Mouse (Mus musculus) MEL (cell line): ENCODE measurements around the gene Tmem26. TPM values are rescaled to one million over a fixed set of nuclear protein-coding genes. Genes with fewer than 3 reads are reported as not detected.

ENCODE experiments used
- DNase-seq: peaks from one replicate; pipeline ENCODE4 v3.0.0; 2011; ENCODE audit warnings: low read depth, low spot score
- H3K27ac ChIP-seq: 2 replicates; pipeline ENCODE4 v1.5.1; 2012; ENCODE audit warnings: low read depth, mild to moderate bottlenecking, control low read depth, low read length, moderate library complexity; ENCODE audit not compliant: control insufficient read depth
- H3K27me3 ChIP-seq, 2 experiments: fragments of 150-350 bp in 1 of 2; sonication (generic) in 1 of 2; 2 replicates each; pipeline ENCODE4 v1.6.1; 2012; ENCODE audit warnings: low read length in 2 of 2, mild to moderate bottlenecking in 2 of 2, improper control_type of control experiment in 1 of 2, moderate library complexity in 1 of 2; ENCODE audit not compliant: insufficient read depth in 2 of 2, control insufficient read depth in 1 of 2
- H3K36me3 ChIP-seq, 2 experiments: 2 replicates each; pipeline ENCODE4 v1.6.1; 2012 to 2014; ENCODE audit warnings: low read length in 2 of 2, improper control_type of control experiment in 1 of 2, inconsistent platforms in 1 of 2, mild to moderate bottlenecking in 1 of 2; ENCODE audit not compliant: insufficient read depth in 2 of 2, control insufficient read depth in 1 of 2
- H3K4me1 ChIP-seq, 2 experiments: fragments of 150-350 bp in 1 of 2; sonication (generic) in 1 of 2; 2 replicates each; pipeline ENCODE4 v1.6.1; 2012; ENCODE audit warnings: low read length in 2 of 2, improper control_type of control experiment in 1 of 2, mild to moderate bottlenecking in 1 of 2; ENCODE audit not compliant: insufficient read depth in 2 of 2, control insufficient read depth in 1 of 2
- H3K4me3 ChIP-seq, 2 experiments: fragments of 150-350 bp in 1 of 2; sonication (generic) in 1 of 2; 2 replicates each; pipeline ENCODE4 v1.5.1; 2012; ENCODE audit warnings: low read depth in 2 of 2, low read length in 2 of 2, mild to moderate bottlenecking in 2 of 2, moderate library complexity in 2 of 2, control low read depth in 1 of 2, improper control_type of control experiment in 1 of 2; ENCODE audit not compliant: control insufficient read depth in 1 of 2, insufficient read depth in 1 of 2
- H3K79me2 ChIP-seq: 2 replicates; pipeline ENCODE4 v1.6.1; 2012; ENCODE audit warnings: mild to moderate bottlenecking, low read length, moderate library complexity; ENCODE audit not compliant: control insufficient read depth, poor library complexity, insufficient read depth
- H3K9ac ChIP-seq: 2 replicates; pipeline ENCODE4 v1.6.1; 2012; ENCODE audit warnings: low read depth, mild to moderate bottlenecking, control low read depth, low read length, moderate library complexity; ENCODE audit not compliant: control insufficient read depth, poor library complexity, severe bottlenecking
- H3K9me3 ChIP-seq: fragments of 150-350 bp; sonication (generic); replicated peaks from 2 replicates; pipeline ENCODE4 v1.6.1; 2012; ENCODE audit warnings: mild to moderate bottlenecking, low read length, improper control_type of control experiment, moderate library complexity; ENCODE audit not compliant: insufficient read depth
- CHD2 ChIP-seq: IDR thresholded peaks from 2 replicates; pipeline ENCODE4 v1.6.1; 2011; ENCODE audit warnings: low read length, improper control_type of control experiment
- E2F4 ChIP-seq: IDR thresholded peaks from 2 replicates; pipeline ENCODE4 v1.6.1; 2011; ENCODE audit warnings: low read depth, low read length, improper control_type of control experiment, borderline replicate concordance
- ELF1 ChIP-seq: IDR thresholded peaks from 2 replicates; pipeline ENCODE4 v1.6.1; 2014; ENCODE audit warnings: low read depth, mild to moderate bottlenecking, inconsistent platforms, low read length, improper control_type of control experiment, moderate library complexity
- EP300 ChIP-seq, 2 experiments: IDR thresholded peaks; 2 replicates each; pipeline ENCODE4 v1.6.1; 2011; ENCODE audit warnings: improper control_type of control experiment in 2 of 2, low read length in 2 of 2, low read depth in 1 of 2, mild to moderate bottlenecking in 1 of 2
- ETS1 ChIP-seq: IDR thresholded peaks from 2 replicates; pipeline ENCODE4 v1.6.1; 2012; ENCODE audit warnings: low read depth, mild to moderate bottlenecking, inconsistent platforms, low read length, improper control_type of control experiment, moderate library complexity
- GABPA ChIP-seq: IDR thresholded peaks from 2 replicates; pipeline ENCODE4 v1.6.1; 2012; ENCODE audit warnings: low read depth, mild to moderate bottlenecking, inconsistent platforms, low read length, improper control_type of control experiment, moderate library complexity
- GATA1 ChIP-seq: IDR thresholded peaks from 2 replicates; pipeline ENCODE4 v1.6.1; 2011; ENCODE audit warnings: low read depth, low read length, improper control_type of control experiment
- JUND ChIP-seq: IDR thresholded peaks from 2 replicates; pipeline ENCODE4 v1.6.1; 2011; ENCODE audit warnings: low read depth, mild to moderate bottlenecking, improper control_type of control experiment, low read length
- KAT2A ChIP-seq: conservative IDR thresholded peaks from 2 replicates; pipeline ENCODE4 v1.6.1; 2012; ENCODE audit warnings: low read depth, low read length, improper control_type of control experiment, inconsistent platforms
- MAZ ChIP-seq: IDR thresholded peaks from 2 replicates; pipeline ENCODE4 v1.6.1; 2012; ENCODE audit warnings: low read depth, mild to moderate bottlenecking, inconsistent platforms, low read length, improper control_type of control experiment
- MEF2A ChIP-seq: IDR thresholded peaks from 2 replicates; pipeline ENCODE4 v1.6.1; 2014; ENCODE audit warnings: low read depth, mild to moderate bottlenecking, inconsistent platforms, low read length, improper control_type of control experiment; ENCODE audit not compliant: poor library complexity, insufficient replicate concordance, severe bottlenecking; ENCODE audit errors: extremely low read depth
- POLR2A ChIP-seq, 2 experiments: IDR thresholded peaks; 2 replicates each; pipeline ENCODE4 v1.6.1; 2011 to 2012; ENCODE audit warnings: low read length in 2 of 2, mild to moderate bottlenecking in 2 of 2, control low read depth in 1 of 2, improper control_type of control experiment in 1 of 2, low read depth in 1 of 2, moderate library complexity in 1 of 2; ENCODE audit not compliant: control insufficient read depth in 1 of 2, insufficient read depth in 1 of 2, poor library complexity in 1 of 2
- POLR2AphosphoS2 ChIP-seq: IDR thresholded peaks from 2 replicates; pipeline ENCODE4 v1.6.1; 2011; ENCODE audit warnings: low read length, improper control_type of control experiment
- POLR2AphosphoS5 ChIP-seq: IDR thresholded peaks from 2 replicates; pipeline ENCODE4 v1.6.1; 2012; ENCODE audit warnings: low read depth, borderline replicate concordance, mild to moderate bottlenecking, inconsistent platforms, low read length, moderate library complexity, mixed read lengths
- SMC3 ChIP-seq: IDR thresholded peaks from 2 replicates; pipeline ENCODE4 v1.6.1; 2011; ENCODE audit warnings: low read depth, low read length, improper control_type of control experiment
- TAL1 ChIP-seq: IDR thresholded peaks from 2 replicates; pipeline ENCODE4 v1.6.1; 2012; ENCODE audit warnings: mild to moderate bottlenecking, inconsistent platforms, low read length, moderate library complexity, mixed read lengths
- TCF12 ChIP-seq: IDR thresholded peaks from 2 replicates; pipeline ENCODE4 v1.6.1; 2014; ENCODE audit warnings: low read depth, mild to moderate bottlenecking, inconsistent platforms, low read length, improper control_type of control experiment, moderate library complexity
- UBTF ChIP-seq: IDR thresholded peaks from 2 replicates; pipeline ENCODE4 v1.6.1; 2012; ENCODE audit warnings: low read depth, mild to moderate bottlenecking, inconsistent platforms, low read length, improper control_type of control experiment, moderate library complexity, borderline replicate concordance; ENCODE audit not compliant: insufficient read depth
- USF1 ChIP-seq: IDR thresholded peaks from 2 replicates; pipeline ENCODE4 v1.6.1; 2014; ENCODE audit warnings: low read depth, mild to moderate bottlenecking, inconsistent platforms, low read length, improper control_type of control experiment, moderate library complexity
- USF2 ChIP-seq, 2 experiments: IDR thresholded peaks; 2 replicates each; pipeline ENCODE4 v1.6.1; 2011 to 2012; ENCODE audit warnings: improper control_type of control experiment in 2 of 2, low read length in 2 of 2, borderline replicate concordance in 1 of 2, inconsistent platforms in 1 of 2, low read depth in 1 of 2, mild to moderate bottlenecking in 1 of 2; ENCODE audit not compliant: insufficient read depth in 1 of 2
- ZKSCAN1 ChIP-seq: IDR thresholded peaks from 2 replicates; pipeline ENCODE4 v1.6.1; 2012; ENCODE audit warnings: low read depth, mild to moderate bottlenecking, inconsistent platforms, low read length, improper control_type of control experiment, moderate library complexity
- ZMIZ1 ChIP-seq: IDR thresholded peaks from 2 replicates; pipeline ENCODE4 v1.6.1; 2012; ENCODE audit warnings: low read depth, mild to moderate bottlenecking, inconsistent platforms, low read length, improper control_type of control experiment, moderate library complexity
- ZNF384 ChIP-seq: IDR thresholded peaks from 2 replicates; pipeline ENCODE4 v1.6.1; 2012; ENCODE audit warnings: low read depth, mild to moderate bottlenecking, inconsistent platforms, low read length, improper control_type of control experiment
- polyA plus RNA-seq, 2 experiments: library from polyadenylated mRNA; stranded (reverse) in 1 of 2; unstranded in 1 of 2; fragments of >175 nt in 1 of 2; fragments of >200 nt in 1 of 2; gene quantifications; 2 replicates each; pipeline versions ENCODE4 v1.2.1 to v1.2.4; 2012; ENCODE audit warnings: low replicate concordance in 2 of 2, low read depth in 1 of 2; ENCODE audit not compliant: insufficient read length in 2 of 2, insufficient read depth in 1 of 2, missing spikeins in 1 of 2
- total RNA-seq: library from RNA; depleted of rRNA; stranded (reverse); fragments of 300-350 nt; gene quantifications from 2 replicates; pipeline ENCODE4 v1.2.3, GENCODE M21; 2012

Gene Tmem26
- total and polyA plus RNA-seq, 3 experiments, result not detected

DNA sequence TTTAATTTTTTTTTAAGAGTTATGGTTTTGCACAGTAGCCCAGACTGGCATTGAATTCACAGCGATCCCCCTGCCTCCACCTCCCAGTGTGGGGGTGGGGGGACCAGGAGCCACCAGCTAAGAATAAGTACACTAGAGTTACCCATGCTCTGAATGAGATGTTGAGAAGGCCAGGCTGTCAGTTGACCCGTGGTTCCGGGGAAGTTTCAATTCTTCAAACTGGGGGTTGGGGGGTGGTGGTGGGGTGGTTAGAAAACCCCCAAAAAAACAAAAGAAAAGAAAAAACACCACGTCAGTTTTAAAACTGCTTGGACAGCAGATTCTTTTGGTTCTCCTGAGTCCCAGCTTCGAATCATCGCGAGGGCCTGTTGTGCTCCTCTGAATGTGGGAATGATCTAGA is 431 bp upstream of the Tmem26 start:
- Histone ChIP-seq H3K27me3 (no peaks in the 10 kb centered on the region), H3K27ac (no peak overlapping the region), H3K4me1 (no peaks in the 10 kb centered on the region), H3K79me2 (no peaks in the 10 kb centered on the region), H3K9me3 (no peaks in the 10 kb centered on the region), H3K36me3 (no peaks in the 10 kb centered on the region), H3K4me3 (no peak overlapping the region), H3K9ac (no peak overlapping the region)
- TF ChIP-seq TCF12 (no peak), KAT2A (no peak), CHD2 (no peak), USF1 (no peak), ELF1 (no peak), ZMIZ1 (no peak), GATA1 (no peak), POLR2AphosphoS2 (no peak), EP300 (IDR thresholded peaks at IDR 0.05; ENCODE audit: low read depth in 1 of 2, low read length in 2 of 2) (no peak), TAL1 (no peak), JUND (no peak), SMC3 (no peak), GABPA (no peak), ZNF384 (no peak), POLR2AphosphoS5 (no peak), POLR2A (IDR thresholded peaks at IDR 0.05; ENCODE audit: control insufficient read depth in 1 of 2, insufficient read depth in 1 of 2, low read depth in 1 of 2, low read length in 2 of 2, poor library complexity in 1 of 2) (no peak), UBTF (no peak), MEF2A (no peak), USF2 (IDR thresholded peaks at IDR 0.05; ENCODE audit: borderline replicate concordance in 1 of 2, insufficient read depth in 1 of 2, low read depth in 1 of 2, low read length in 2 of 2) (no peak), E2F4 (no peak)
- DNase-seq, result no peak

DNA sequence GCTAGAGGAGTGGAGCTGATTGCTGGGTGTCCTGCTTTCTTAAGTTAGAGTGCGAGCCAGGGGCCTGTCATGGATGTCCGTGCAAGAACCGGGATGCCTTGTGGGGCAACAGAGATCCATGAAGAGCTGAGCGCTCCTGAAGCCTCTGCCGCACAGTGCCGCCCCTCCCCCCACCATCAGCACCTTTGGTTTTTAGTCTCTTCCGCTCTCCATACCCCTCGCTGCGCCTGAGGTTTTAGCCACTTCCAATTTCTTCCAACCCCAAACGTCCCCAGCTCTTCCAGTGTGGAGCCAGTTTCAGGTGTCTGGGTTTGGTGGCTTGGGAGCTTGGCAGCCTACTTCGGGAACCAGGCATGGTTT is 895 bp downstream of the Tmem26 start:
- H3K9ac ChIP-seq, result no peak overlapping the region
- no peaks in the 10 kb centered on the region for H3K36me3 ChIP-seq
- no peak overlapping the region for H3K27ac ChIP-seq
- TF ChIP-seq ETS1 (no peak), MAZ (no peak), TAL1 (no peak), ZNF384 (no peak), POLR2AphosphoS5 (no peak), TCF12 (no peak), ZKSCAN1 (no peak)
- no peak for DNase-seq
- H3K27me3 ChIP-seq, result no peaks in the 10 kb centered on the region
- no peaks in the 10 kb centered on the region for H3K4me1 ChIP-seq
- H3K79me2 ChIP-seq, result no peaks in the 10 kb centered on the region
- H3K9me3 ChIP-seq, result no peaks in the 10 kb centered on the region
- H3K4me3 ChIP-seq, result no peak overlapping the region
